Mouse (Mus musculus): ENCODE measurements around the gene Hnrnpa2b1. TPM values are rescaled to one million over a fixed set of nuclear protein-coding genes. Genes with fewer than 3 reads are reported as not detected.

Gene Hnrnpa2b1
- polyA plus RNA-seq, 1 experiment from 2014 or later: 2,303 TPM

DNA sequence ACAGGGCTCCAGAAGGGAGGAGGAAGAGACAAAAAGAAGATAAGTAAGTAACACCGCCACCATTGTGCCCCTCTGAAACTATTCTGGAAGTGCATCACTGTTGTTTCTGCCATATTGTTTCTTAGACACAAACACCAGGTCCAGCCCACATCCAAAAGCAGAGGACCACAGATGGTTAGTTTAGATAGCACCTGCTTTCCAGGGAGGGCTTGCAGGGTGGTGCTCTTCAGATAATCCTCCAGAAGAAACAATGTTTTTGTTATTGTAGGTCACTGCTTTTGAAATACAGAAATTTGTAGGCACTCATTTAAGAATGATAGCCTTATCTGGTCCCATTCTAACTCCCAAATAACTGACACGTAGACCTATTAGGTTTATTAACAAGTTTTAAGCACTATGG is 45.2 kb downstream of the Hnrnpa2b1 start:
- 90% methylated on average over 2 of the region's 2 CpGs for WGBS
- H3K36me3 ChIP-seq: no peaks in the 10 kb centered on the region
- no peak overlapping the region for H3K4me3 ChIP-seq
- no peaks in the 10 kb centered on the region for H3K27me3 ChIP-seq (ENCODE audit: low read depth, poor library complexity, severe bottlenecking)
- no peaks in the 10 kb centered on the region for H3K9me3 ChIP-seq (replicated peaks)
- H3K4me1 ChIP-seq: no peaks in the 10 kb centered on the region
- no peak overlapping the region for H3K27ac ChIP-seq
- no peak for DNase-seq (ENCODE audit: low spot score)

DNA sequence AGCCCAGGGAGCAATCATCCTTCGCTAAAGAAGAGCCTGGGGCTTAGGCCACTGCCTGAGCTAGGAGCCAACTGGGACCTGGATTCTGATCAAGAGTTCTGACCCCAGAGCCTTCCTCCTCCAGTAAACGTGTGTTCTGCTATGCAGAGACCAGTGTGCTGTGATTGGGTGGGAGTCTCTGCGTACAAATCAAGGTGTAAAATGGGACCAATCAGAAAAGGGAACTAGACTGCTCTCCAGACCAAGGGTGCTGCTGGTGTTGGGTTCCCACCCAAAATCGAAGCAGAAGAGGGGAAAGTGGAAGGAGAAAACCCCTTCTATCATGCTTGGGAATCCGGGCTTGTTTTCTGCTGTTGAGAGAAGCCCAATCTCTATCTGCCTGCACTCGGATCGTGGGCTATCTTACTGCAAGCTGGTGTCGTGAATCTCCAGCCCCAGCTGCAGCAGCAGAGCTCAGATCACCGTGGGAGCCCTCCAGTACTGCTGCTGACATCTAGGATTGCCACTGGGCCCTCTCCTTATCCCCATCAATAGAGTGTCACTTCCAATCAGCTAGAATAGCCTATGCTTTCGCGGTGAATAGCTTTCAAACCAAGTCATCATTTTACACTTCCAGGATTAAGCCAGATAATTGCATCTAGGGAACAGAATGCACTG is 46.1 kb downstream of the Hnrnpa2b1 start:
- Histone ChIP-seq H3K27ac (no peak overlapping the region), H3K4me1 (no peaks in the 10 kb centered on the region), H3K9me3 (replicated peaks) (no peaks in the 10 kb centered on the region), H3K4me3 (no peak overlapping the region), H3K27me3 (ENCODE audit: low read depth, poor library complexity, severe bottlenecking) (no peaks in the 10 kb centered on the region), H3K36me3 (no peaks in the 10 kb centered on the region)
- 54% methylated on average over 11 of the region's 11 CpGs for WGBS
- no peak for DNase-seq (ENCODE audit: low spot score)

DNA sequence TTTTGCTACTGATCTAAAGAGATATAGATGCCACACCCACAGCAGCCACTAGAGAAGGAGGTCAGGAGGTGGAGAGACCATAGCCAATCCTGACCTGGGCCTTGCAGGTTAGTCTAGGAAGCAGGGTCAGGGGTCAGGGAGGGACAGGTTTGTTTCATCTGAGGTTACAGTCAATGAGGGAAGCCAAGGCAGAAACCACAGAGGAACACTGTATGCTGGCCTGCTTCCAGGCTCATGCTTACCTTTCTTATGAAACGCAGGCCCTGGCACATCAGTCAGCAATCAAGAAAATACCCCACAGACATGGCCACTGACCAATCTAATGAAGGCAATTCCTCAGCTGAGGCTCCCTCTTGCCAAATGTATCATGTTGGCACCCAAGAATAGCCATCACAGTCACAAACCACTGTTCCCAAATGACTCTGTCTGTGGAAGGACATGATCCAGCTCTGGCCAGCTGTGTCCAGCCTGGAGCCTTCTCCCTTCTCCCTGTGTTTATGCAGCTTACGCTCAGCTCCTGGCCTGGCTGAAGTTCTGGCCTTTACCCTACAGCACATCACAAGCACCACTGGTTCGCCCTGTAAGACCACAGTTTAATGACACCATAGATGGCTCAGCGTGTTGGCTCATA is 52.3 kb downstream of the Hnrnpa2b1 start:
- no peaks in the 10 kb centered on the region for H3K9me3 ChIP-seq (replicated peaks)
- WGBS: 89% methylated on average over 4 of the region's 4 CpGs
- no peak overlapping the region for H3K27ac ChIP-seq
- no peak for DNase-seq (ENCODE audit: low spot score)
- no peak overlapping the region for H3K4me3 ChIP-seq
- no peaks in the 10 kb centered on the region for H3K36me3 ChIP-seq
- no peaks in the 10 kb centered on the region for H3K4me1 ChIP-seq
- H3K27me3 ChIP-seq (ENCODE audit: low read depth, poor library complexity, severe bottlenecking): no peaks in the 10 kb centered on the region

DNA sequence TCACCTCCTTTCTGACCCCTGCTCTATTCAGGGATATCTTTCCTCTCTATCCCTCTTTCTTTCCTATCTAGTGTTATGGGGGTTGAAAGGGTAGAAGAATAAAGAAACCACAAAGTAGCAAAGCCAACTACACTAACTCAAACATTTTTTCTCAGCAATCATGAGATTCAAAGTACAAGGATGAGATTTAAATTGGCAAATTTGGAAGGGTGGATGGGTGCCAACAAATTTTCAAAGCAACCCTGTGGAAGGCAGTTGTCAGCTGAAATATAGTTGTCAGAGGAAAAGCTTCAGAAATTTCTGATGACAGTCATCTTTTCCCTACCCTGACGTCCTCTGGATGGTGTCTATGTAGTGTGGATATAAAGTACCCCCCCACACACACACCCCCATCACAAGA is 53.3 kb downstream of the Hnrnpa2b1 start:
- Histone ChIP-seq H3K27me3 (ENCODE audit: low read depth, poor library complexity, severe bottlenecking) (no peaks in the 10 kb centered on the region), H3K27ac (no peak overlapping the region), H3K4me1 (no peaks in the 10 kb centered on the region), H3K9me3 (replicated peaks) (no peaks in the 10 kb centered on the region), H3K4me3 (no peak overlapping the region), H3K36me3 (no peaks in the 10 kb centered on the region)
- 79% methylated on average over 1 of the region's 1 CpGs for WGBS
- DNase-seq (ENCODE audit: low spot score): no peak

Other genes starting within 250 kb of the Hnrnpa2b1 start
- 0.39 and 0.56 TPM in 2 replicates for gene Nfe2l3, start 37.2 kb downstream of the Hnrnpa2b1 start, polyA plus RNA-seq (2016; fragmentation: Nextera tagmentation; extraction: Ambion mirVana)
- gene Cbx3, start 466 bp upstream of the Hnrnpa2b1 start, polyA plus RNA-seq (2016; fragmentation: Nextera tagmentation; extraction: Ambion mirVana): 639 and 665 TPM in 2 replicates
- gene Snx10, start 54.0 kb upstream of the Hnrnpa2b1 start, polyA plus RNA-seq (2016; fragmentation: Nextera tagmentation; extraction: Ambion mirVana): 14.6 and 16.0 TPM in 2 replicates

Data from limb, embryonic 10.5 days (tissue).